Mouse (Mus musculus) kidney, adult 10 weeks (tissue): Measurements from ENCODE around the gene Ankrd34a. TPM values are rescaled to one million over a fixed set of nuclear protein-coding genes. Genes with fewer than 3 reads are reported as not detected.

Experiments
- polyA plus RNA-seq: library from polyadenylated mRNA; stranded (reverse); fragments of 350-450 nt; fragmentation: Illumina TruSeq; extraction: RNeasy Lipid Tissue Mini Kit (QIAGEN cat#74804); gene quantifications from one replicate; pipeline ENCODE4 v1.2.3, GENCODE M21; 2014; ENCODE audit warnings: low read depth, low replicate concordance

The Ankrd34a gene
- not detected for polyA plus RNA-seq

GRCm38 (mm10) chr3:96596228-96596707 is at the start of gene Ankrd34a:
TSS of gene Ankrd34a (plus strand) at chr3:96596636.

GRCm38 (mm10) chr3:96557694-96558093 is 38.7 kb upstream of the Ankrd34a start, which contains the start of gene Txnip:
TSS of gene Txnip (plus strand) at chr3:96557957.

GRCm38 (mm10) chr3:96576690-96577541 is 19.5 kb upstream of the Ankrd34a start, which contains the start of gene Gm16253:
TSS of gene Gm16253 (plus strand) at chr3:96576984.

GRCm38 (mm10) chr3:96593790-96594560 is 2.5 kb upstream of the Ankrd34a start, which contains the start of gene Polr3gl:
TSS of gene Polr3gl (minus strand) at chr3:96594181.

GRCm38 (mm10) chr3:96600639-96601250 is 4.3 kb downstream of the Ankrd34a start, which contains the start of gene Lix1l:
TSS of gene Lix1l (plus strand) at chr3:96601149.

GRCm38 (mm10) chr3:96629729-96630600 is 33.5 kb downstream of the Ankrd34a start, which contains the start of gene Rbm8a:
TSS of gene Rbm8a (plus strand) at chr3:96629933.

DNA sequence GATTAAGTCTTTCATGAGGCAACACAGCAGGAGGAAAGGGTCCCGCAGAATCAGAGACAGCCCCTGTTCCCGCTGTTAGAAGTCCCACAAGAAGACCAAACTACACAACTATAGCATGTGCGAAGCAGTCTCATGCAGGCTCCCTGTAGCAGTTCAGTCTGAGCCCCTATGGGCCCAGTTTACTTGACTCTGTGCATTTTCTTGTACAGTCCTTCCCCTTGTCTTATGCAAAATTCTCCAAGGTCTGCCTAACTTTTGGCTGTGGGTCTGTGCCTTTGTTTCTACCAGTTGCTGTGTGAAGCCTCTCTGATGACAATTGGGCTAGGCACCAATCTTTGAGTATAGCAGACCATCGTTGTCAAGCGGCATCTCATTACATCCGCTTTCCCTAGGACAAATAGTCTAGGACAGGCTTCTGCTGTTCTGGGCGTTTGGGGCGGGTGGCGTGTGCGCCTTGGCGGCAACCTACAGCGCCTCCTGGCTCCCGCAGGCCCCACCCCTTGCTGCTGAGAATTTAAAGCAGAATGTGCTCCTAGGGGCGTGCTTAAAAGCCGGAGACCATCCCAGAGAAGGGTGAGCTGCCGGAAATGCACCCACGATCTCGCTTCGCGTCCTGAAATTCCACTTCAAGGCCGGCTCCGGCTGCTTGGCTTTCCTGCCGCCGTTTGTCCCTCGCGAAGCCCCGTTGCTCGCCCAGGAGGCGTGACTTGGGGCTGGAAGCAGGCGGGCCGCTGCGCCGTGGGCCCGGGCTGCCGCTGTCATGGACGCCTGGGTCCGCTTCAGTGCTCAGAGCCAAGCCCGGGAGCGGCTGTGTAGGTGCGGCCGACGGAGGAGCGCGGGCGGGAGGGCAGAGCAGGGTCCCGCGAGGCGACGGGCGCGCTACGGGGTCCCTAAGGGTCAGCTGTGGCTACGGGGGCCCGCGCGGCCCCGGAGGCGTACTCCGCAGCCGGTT is 38.8 kb downstream of the Ankrd34a start, which contains the start of the genes Pex11b and Gm42957:
Pex11b (plus strand) TSS at position 449 of the 952 bp plus-strand sequence.
Gm42957 (plus strand) TSS at position 547 of the 952 bp plus-strand sequence.

DNA sequence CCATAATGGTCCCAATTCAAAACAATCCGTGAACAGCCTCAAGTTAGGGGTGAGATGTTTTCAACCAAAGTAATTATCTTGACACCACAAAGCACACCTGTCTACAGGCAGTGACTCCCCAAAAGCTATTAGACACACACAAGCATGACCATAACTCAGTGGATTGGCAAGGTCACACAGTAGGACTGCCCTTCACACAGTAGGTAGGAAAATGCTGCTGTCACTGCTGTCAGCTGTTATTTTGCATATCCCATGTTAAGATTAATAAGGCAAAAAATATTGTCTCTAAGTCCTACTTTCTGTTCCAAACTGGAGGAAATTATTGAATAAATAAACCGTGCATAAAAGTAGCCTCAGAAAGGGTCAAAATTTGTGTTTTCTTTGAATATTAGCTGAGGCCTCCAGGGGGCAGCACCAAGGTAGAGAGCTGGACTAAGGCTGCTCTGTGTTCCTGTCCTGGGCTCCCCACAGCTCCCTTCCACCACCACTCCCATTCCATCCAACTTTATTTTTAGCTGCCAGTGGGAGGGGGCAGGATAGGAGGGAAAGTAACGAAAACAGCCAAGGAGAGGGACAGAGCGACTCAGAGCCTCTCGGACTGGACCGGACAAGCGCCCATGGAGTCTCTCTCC is 48.7 kb downstream of the Ankrd34a start, which contains the start of gene Itga10:
Itga10 (plus strand) TSS at position 567 of the 632 bp plus-strand sequence.

Other genes with a start within 250 kb of the Ankrd34a start
- not detected for gene BC107364, start 144.3 kb upstream of the Ankrd34a start, polyA plus RNA-seq
- not detected for gene Hfe2, start 71.5 kb upstream of the Ankrd34a start, polyA plus RNA-seq
- gene Txnip, start 38.7 kb upstream of the Ankrd34a start, polyA plus RNA-seq = 292 TPM
- gene Gm16253, start 19.7 kb upstream of the Ankrd34a start, polyA plus RNA-seq = not detected
- 45.2 TPM for gene Polr3gl, start 2.5 kb upstream of the Ankrd34a start, polyA plus RNA-seq
- gene Lix1l, start 4.5 kb downstream of the Ankrd34a start, polyA plus RNA-seq = 8.7 TPM
- gene Rbm8a, start 33.3 kb downstream of the Ankrd34a start, polyA plus RNA-seq = 27.9 TPM
- gene Pex11b, start 38.7 kb downstream of the Ankrd34a start, polyA plus RNA-seq = 18.2 TPM
- gene Gm42957, start 38.8 kb downstream of the Ankrd34a start, polyA plus RNA-seq = not detected
- 0.16 TPM for gene Itga10, start 48.9 kb downstream of the Ankrd34a start, polyA plus RNA-seq
- not detected for gene Ankrd35, start 73.5 kb downstream of the Ankrd34a start, polyA plus RNA-seq
- gene Pias3, start 99.7 kb downstream of the Ankrd34a start, polyA plus RNA-seq = 2.7 TPM
- not detected for gene Nudt17, start 111.9 kb downstream of the Ankrd34a start, polyA plus RNA-seq
- 15.2 TPM for gene Polr3c, start 131.0 kb downstream of the Ankrd34a start, polyA plus RNA-seq
- 108 TPM for gene Rnf115, start 131.0 kb downstream of the Ankrd34a start, polyA plus RNA-seq
- gene Pdzk1, start 232.6 kb downstream of the Ankrd34a start, polyA plus RNA-seq = 451 TPM
- gene Cd160, start 232.7 kb downstream of the Ankrd34a start, polyA plus RNA-seq = not detected